Mouse (Mus musculus) megakaryocyte, embryonic 14.5 days (primary cell): ENCODE measurements around the gene Ggt1.

Source experiments
- FLI1 ChIP-seq: IDR thresholded peaks from 2 replicates; pipeline ENCODE4 v1.6.1; 2012; ENCODE audit warnings: low read length, inconsistent platforms, mixed read lengths
- GATA1 ChIP-seq: IDR thresholded peaks from 3 replicates; pipeline ENCODE4 v1.6.1; 2012; ENCODE audit warnings: mixed read lengths, low read length, inconsistent platforms, borderline replicate concordance

- TF ChIP-seq GATA1 (no peak), FLI1 (no peak)
These were observed 24.6 kb downstream of the Ggt1 start for GRCm38 (mm10) chr10:75585876-75586552.
